Mouse (Mus musculus) layer of hippocampus, adult 9-10 months (tissue): ENCODE results near the gene Fbxo47.
"Not testable (repeated sequence)": the region's sequence is repeated elsewhere in the genome, so short reads cannot be mapped to it uniquely, and the experiment has no call there.

Source experiments
- DNase-seq: peaks from one replicate; pipeline ENCODE4 v3.0.0; 2022; ENCODE audit warnings: low spot score

The Fbxo47 gene

DNA sequence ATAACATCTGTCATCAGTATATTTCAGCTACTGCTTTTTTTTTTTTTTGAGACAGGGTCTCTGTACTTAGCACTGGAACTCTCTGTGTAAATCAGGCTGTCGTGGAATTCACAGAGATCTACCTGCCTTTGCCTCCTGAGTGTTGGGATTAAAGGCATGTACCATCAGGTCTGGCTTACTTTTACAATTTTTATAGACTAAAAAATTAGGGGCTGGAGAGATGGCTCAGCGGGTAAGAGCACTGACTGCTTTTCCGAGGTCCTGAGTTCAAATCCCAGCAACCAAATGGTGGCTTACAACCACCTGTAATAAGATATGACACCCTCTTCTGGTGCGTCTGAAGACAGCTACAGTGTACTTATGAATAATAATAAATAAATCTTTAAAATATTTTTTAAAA, 3.6 kb downstream of the Fbxo47 start:
- no peak for DNase-seq

GRCm38 (mm10) chr11:97877341-97877740, 6.6 kb downstream of the Fbxo47 start:
- DNase-seq = no peak

DNA sequence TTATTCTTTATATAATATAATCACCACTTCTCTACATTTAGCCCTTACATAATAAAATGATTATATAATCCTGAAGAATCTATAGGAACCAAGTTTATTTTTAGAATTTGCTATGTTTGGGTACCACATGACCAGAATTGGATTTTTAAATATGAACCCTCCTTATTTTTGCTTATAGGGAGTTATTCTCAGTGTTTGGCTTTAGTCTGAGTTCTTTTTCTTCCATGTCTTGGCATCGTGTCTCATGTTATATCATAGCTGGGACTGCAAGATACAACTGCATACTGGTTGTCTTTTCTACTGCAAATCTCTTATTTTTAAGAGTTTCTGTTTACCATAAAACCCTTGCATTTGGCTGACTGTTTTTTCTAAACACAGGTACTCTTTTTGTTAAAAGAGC, 9.6 kb downstream of the Fbxo47 start:
- no peak for DNase-seq

GRCm38 (mm10) chr11:97872378-97872777, 11.6 kb downstream of the Fbxo47 start:
- DNase-seq = not testable (repeated sequence)

DNA sequence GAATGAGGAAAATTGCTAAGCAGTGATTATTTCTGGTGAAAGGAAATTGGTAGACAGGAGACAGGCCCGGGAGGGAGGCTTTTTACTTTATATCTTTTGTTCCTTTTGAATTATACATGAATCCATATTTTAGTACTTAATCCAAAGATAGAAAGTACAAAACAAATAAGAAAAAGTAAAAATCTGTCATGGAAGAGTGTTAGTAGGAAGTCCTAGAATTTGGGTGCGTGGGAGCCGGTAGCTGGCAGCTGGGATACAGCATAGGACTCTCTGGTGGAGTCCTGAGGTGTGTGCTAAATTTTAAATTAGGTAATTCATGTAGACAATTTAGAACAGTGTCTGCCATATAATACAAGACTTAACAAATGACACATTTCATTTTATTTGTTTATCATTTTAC, 16.4 kb downstream of the Fbxo47 start:
- no peak for DNase-seq

DNA sequence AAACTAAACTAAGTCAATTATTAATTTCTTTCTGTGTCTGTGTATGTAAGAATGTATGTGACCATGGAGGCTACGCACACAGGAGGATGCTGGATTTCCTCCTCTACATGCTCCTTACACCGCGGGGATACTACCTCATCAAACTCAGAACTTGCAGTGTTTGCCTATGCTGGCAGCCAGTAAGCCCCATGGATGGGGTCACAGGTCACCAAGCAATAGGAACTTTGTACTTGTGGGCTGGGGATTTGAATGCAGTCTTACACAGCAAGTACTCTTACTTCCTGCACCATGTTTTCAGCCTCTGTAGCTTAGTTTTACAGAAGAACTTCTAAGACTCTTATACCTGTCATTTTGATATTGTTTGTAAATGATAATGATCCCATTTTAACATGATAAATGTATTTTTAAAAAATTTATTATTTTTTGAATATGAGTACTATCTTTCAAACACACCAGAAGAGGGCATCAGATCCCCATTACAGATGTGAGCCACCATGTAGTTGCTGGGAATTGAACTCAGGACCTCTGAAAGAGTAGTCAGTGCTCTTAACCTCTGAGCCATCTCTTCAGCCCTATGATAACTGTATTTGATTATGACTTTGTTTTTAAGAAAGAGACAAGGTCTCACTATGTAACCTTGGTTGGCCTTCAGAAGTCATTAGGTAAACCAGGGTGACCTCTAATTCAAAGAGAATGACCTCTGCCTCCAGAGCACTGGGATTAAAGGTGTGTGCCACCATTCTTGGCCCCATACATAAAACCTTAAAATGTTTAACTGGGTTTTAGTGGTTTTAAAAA, 17.7 kb downstream of the Fbxo47 start:
- DNase-seq = no peak

- DNase-seq = no peak
Measured at GRCm38 (mm10) chr11:97865421-97865820, 18.5 kb downstream of the Fbxo47 start.

DNA sequence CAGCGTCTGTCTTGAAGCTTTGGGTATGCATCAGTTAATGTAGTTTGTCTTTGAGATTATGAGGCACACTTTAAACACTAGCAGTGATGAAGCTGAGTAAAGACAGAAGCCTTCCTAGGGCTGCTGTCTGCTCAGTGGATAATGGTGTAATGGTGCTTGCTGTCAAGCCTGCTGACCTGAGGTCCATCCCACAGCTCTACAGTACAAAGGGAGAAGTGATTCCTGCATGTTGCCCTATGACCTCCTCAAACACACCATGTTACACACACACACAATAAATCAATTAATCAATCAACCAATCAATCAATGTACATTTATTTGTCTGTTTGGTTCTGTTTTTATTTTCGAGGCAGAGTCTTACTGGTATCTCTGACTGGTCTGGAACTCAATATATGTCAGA, 21.8 kb downstream of the Fbxo47 start:
- no peak for DNase-seq

DNA sequence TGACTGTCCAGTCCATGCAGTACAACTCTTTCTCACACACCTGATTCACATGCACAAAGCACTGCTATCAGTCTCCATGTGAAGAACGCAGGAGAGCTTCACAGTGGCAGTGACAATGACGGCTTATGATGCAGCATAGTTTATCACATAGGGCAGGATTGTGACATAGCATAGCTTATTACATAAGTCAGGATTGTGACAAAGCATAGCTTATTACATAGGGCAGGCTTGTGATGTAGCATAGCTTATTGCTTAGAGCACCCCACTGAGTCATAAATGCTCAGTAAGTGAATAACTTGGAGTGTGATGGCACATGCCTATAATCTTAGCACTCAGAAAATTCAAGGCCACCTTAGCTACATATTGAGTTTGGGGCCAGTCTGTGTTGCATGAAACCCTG, 28.5 kb downstream of the Fbxo47 start:
- no peak for DNase-seq

DNA sequence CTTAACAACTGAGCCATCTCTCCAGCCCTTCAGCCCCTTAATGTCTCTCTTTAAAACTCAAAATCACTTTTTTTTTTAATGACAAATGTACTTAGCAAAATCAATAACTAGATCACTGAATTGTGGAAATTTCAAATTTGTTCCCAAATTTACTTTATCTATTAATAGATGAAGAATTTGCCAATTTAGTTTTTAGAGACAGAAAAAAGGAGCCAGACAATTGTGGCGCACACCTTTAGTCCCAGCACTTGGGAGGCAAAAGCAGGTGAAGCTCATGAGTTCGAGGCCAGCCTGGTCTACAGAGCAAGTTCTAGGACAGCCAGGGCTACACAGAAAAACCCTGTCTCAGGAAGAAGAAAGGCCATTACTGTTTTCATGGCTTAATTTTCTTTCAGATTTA, 32.4 kb downstream of the Fbxo47 start:
- no peak for DNase-seq

- DNase-seq = no peak
Measured at GRCm38 (mm10) chr11:97850367-97850766, 33.6 kb downstream of the Fbxo47 start.

DNA sequence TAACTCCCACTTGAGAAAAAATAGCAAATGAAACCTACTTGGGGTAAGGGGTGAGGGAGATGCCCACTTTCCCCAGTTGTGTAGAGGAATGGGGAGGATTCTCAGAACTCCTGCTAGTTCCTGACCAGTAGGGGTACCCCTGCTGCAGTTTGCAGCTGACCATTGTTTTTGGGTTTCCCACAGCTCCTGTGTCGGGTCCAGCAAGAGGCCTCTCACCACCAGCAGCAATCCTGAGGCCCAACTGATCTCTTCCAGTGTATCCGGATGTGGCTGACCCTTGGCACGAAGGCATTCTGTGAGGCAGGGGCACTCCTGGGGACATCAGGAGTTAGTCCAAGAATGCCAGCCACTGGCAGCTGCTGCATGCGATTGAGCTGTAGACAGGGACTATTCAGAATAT, 42.0 kb downstream of the Fbxo47 start:
- DNase-seq = no peak

GRCm38 (mm10) chr11:97840991-97841661, 42.8 kb downstream of the Fbxo47 start:
- peak; percentile 77 for DNase-seq

- DNase-seq = no peak
Measured at GRCm38 (mm10) chr11:97840539-97840954, 43.4 kb downstream of the Fbxo47 start, which contains the start of gene B230217C12Rik. B230217C12Rik (plus strand) TSS chr11:97840780.

DNA sequence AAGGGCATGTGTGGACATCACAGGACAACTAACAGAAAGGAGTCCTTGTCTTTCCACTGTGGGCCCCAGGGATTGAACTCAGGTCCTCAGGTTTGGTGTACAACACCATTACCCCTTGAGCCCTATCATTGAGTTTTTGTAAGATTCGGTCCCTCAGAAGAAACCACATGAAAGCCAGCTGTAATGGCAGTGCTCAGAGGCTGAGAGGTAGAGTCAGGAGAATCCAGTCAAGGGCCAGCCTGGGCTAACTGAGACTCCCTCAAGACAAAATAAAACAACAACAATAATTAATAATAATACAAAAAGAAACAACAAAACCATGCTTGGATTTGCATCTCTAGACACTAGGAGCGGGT, 43.8 kb downstream of the Fbxo47 start:
- DNase-seq = no peak

- DNase-seq = no peak
Measured at GRCm38 (mm10) chr11:97839441-97840134, 44.4 kb downstream of the Fbxo47 start.

GRCm38 (mm10) chr11:97838779-97839440, 45.0 kb downstream of the Fbxo47 start:
- DNase-seq = no peak

GRCm38 (mm10) chr11:97837641-97838149, 46.3 kb downstream of the Fbxo47 start:
- DNase-seq = no peak

- not testable (repeated sequence) for DNase-seq
Measured at GRCm38 (mm10) chr11:97837051-97837450, 46.9 kb downstream of the Fbxo47 start.

DNA sequence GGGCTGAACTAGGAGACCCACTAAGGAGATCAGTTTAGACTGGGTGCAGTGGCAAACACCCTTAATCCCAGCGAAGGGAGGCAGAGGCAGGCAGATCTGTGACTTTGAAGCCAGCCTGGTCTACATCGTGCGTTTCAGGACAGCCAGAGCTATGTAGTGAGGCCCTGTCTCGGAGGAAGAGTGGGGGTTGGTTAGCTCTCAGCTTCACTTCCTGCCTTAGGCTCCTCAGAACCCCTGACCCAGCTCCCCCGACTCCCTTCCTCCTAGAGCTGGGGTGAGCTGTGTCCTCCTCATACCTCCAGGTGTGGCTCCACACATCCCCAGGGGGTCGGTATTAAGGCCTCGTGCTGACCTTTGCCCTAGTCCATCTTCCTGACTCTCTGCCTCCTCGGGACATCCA, 47.4 kb downstream of the Fbxo47 start:
- DNase-seq = no peak

DNA sequence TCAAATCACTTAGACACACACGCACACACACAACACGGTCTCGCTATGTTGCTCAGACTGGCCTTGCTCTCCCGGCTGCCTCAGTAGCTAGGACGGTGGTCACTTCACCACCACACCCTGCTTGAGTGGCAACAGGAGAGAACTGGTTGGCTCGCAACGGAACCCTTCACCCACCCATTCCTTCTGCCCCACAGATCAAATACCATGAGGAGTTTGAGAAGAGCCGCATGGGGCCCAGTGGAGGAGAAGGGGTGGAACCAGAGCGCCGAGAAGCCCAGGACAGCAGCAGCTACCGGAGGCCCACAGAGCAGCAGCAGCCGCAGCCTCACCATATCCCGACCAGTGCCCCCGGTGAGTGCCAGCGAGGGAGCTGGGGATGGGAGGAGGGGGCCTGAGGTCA, 50.6 kb downstream of the Fbxo47 start:
- no peak for DNase-seq

- no peak for DNase-seq
Measured at GRCm38 (mm10) chr11:97832001-97832400, 52.0 kb downstream of the Fbxo47 start.
